ENCODE assay signal across 24 mouse cellular contexts in genomic region chr19:22781579-22781978, GRCm38 (mm10).
DNase-seq lines count a peak whose midpoint lies in the region; ATAC-seq and TF ChIP-seq lines count a peak whose summit lies in the region.
"Had no signal": no experiment of that assay in that cellular context is flagged by ENCODE, and none has a peak within 500 bp of the region (broad histone marks: within the 10 kb centered on the region; RNA-seq: fewer than 3 reads in every experiment).

No protein-coding gene starts in this region.

- no peak overlapping the region for H3K4me3 ChIP-seq in hindbrain, postnatal 0 days (ENCODE audit: low read length)
- H3K4me3 ChIP-seq: embryonic facial prominence, embryonic 10.5 days; embryonic facial prominence, embryonic 12.5 days; forebrain, embryonic 13.5 days; forebrain, embryonic 15.5 days had no signal

- ATAC-seq in frontal cortex, adult (ENCODE audit: low TSS enrichment), result peak; percentile 85
- ATAC-seq in hindbrain, postnatal 0 days, result no peak
- ATAC-seq: activated CD4-positive, CD25-positive, alpha-beta regulatory T cell, adult 4 months; CD4-positive, CD25-positive, alpha-beta regulatory T cell, adult 4 months; forebrain, embryonic 13.5 days; forebrain, embryonic 15.5 days; forebrain, postnatal 0 days; Patski had no signal

- H3K27ac ChIP-seq in hindbrain, postnatal 0 days, result no peak overlapping the region
- H3K27ac ChIP-seq: embryonic facial prominence, embryonic 10.5 days; embryonic facial prominence, embryonic 12.5 days; forebrain, embryonic 13.5 days; forebrain, embryonic 15.5 days had no signal

- H3K4me2 ChIP-seq in hindbrain, postnatal 0 days (ENCODE audit: low read depth, low read length), result no peak overlapping the region
- H3K4me2 ChIP-seq: embryonic facial prominence, embryonic 12.5 days; forebrain, embryonic 13.5 days; forebrain, embryonic 15.5 days had no signal

- no peaks in the 10 kb centered on the region for H3K9me3 ChIP-seq in hindbrain, postnatal 0 days (ENCODE audit: low read length)
- H3K9me3 ChIP-seq: embryonic facial prominence, embryonic 12.5 days; forebrain, embryonic 13.5 days; forebrain, embryonic 15.5 days; G1E had no signal

- DNase-seq in frontal cortex, postnatal 10 days (ENCODE audit: low spot score in 2 of 2), result no peak
- DNase-seq in left cerebral cortex, postnatal 36 days (ENCODE audit: low spot score in 2 of 2), result peak; percentile 5 to 21
- DNase-seq in left cerebral cortex, adult 11 months (ENCODE audit: low spot score), result no peak
- DNase-seq in brain, adult 2 months (ENCODE audit: low read depth, low spot score), result peak; percentile 48
- DNase-seq in hindbrain, postnatal 0 days (ENCODE audit: low spot score), result no peak
- DNase-seq: adrenal gland, adult 8-10 months; adrenal gland, postnatal 14 days; B cell, adult 2 months; cerebellum, adult 11-12 months; cerebellum, adult 2 months; cerebellum, adult 9-10 months; cerebellum, postnatal 10 days; cerebellum, postnatal 25 days; forebrain, postnatal 0 days had no signal

- no peak overlapping the region for H3K9ac ChIP-seq in hindbrain, postnatal 0 days (replicated peaks; ENCODE audit: low read length)
- H3K9ac ChIP-seq: embryonic facial prominence, embryonic 12.5 days; forebrain, embryonic 13.5 days; forebrain, embryonic 15.5 days; forebrain, postnatal 0 days had no signal

- H3K27me3 ChIP-seq in hindbrain, postnatal 0 days (ENCODE audit: insufficient read depth, low read length), result no peaks in the 10 kb centered on the region
- H3K27me3 ChIP-seq: CH12.LX; embryonic facial prominence, embryonic 12.5 days; forebrain, embryonic 13.5 days; forebrain, embryonic 15.5 days had no signal

- H3K36me3 ChIP-seq in hindbrain, postnatal 0 days (ENCODE audit: insufficient read depth, low read length), result no peaks in the 10 kb centered on the region
- H3K36me3 ChIP-seq: embryonic facial prominence, embryonic 10.5 days; embryonic facial prominence, embryonic 12.5 days; forebrain, embryonic 15.5 days; G1E had no signal

- no peak for TF ChIP-seq CTCF in hindbrain, postnatal 0 days (IDR thresholded peaks at IDR 0.05; ENCODE audit: low read depth)

- H3K4me1 ChIP-seq in hindbrain, postnatal 0 days (ENCODE audit: insufficient read depth, low read length), result no peaks in the 10 kb centered on the region
- H3K4me1 ChIP-seq: embryonic facial prominence, embryonic 10.5 days; embryonic facial prominence, embryonic 12.5 days; forebrain, embryonic 13.5 days; forebrain, embryonic 15.5 days had no signal

- intact Hi-C loops in left cerebral cortex, postnatal 36 days (cut with DNase I), result no loop called here

Comparison
In these comparisons a context has a peak if more than half of its experiments do, and no peak if none do; other contexts are left out.
1. DNase-seq: peak in left cerebral cortex, postnatal 36 days (2 of 2) and brain, adult 2 months (single experiment); none in frontal cortex, postnatal 10 days (0 of 2), left cerebral cortex, adult 11 months (single experiment) and hindbrain, postnatal 0 days (single experiment).